Mouse (Mus musculus) megakaryocyte, adult 5-6 weeks (primary cell): ENCODE measurements around the gene Nav2. TPM values are rescaled to one million over a fixed set of nuclear protein-coding genes. Genes with fewer than 3 reads are reported as not detected.

Experiments
- ATAC-seq: 2 replicates; pipeline ENCODE4 v1.8.0; 2016; ENCODE audit warnings: mild to moderate bottlenecking, inconsistent platforms; ENCODE audit not compliant: poor library complexity, severe bottlenecking
- total RNA-seq, 2 experiments: library from RNA; stranded (forward) in 1 of 2; stranded (reverse) in 1 of 2; fragments of 153-499, 151-499 nt in 1 of 2; fragments of 221-1000, 200-1000 nt in 1 of 2; gene quantifications; 2 replicates each; pipeline versions ENCODE4 v1.2.3 to v1.2.4; 2015 to 2017

Nav2 gene
- total RNA-seq, 2 experiments from 2014 or later, result 4.6 to 10.5 TPM

DNA sequence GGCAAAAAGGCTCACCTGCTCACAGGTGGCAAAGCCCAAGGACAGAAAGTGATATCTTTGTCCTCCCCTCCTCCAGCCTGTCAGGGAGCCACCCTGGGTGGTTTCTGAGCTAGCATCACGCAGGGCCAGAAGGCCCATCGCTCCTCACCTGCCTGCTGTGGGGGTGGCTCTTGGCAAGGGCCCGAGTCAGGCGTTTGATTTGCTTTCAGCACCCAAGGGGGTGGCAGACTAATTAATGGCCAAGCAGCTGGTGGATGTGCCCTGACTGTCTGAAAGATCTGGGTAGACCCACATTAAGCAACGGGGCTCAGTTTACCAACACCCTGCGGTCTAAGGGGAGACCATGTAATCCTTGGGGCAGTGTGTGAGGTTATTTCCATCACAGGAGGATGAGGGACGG lies 235.4 kb downstream of the Nav2 start:
- ATAC-seq, result no peak

DNA sequence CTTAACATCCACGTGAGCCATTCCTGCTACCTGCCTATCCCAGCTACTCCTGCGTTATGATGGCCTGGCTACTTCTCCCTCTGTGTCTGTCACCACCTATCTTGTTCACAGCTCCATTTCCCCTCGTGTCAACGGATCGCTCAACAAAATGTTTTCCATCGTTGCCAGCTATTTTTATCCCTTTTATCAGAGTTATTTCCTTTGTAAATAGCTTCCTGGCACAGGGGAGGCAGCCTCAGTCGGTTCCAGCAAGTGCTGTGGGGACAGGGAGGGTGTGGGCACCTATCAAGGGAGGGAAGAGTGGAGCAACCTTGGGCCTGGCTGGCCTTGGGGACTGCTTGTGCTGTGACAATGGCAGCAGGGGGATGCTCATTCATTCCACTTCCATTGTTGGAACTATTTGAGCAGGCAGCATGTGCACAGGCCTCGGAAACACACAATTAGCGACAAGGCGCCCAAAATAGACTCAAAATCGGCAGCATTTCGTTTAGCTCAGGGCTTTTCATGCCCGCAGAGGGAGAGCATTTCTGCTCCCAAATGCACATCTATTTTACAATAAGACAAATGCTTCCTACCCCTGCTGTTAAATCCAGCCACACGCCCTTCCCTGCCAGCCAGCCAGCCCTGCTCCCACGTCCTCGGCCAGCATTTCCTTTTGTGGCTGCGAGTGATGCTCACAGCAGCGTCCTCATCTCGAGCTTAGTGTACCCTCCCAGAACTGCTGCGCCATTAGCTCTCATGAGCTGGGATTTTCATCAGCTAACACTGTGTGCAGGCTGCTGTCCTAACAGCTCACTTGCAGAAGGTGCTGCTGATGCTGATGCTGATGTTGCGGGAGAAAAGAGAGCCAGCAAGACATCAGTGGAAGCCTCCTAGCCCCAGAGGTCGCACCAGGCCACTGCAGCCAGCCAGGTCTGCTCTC lies 237.5 kb downstream of the Nav2 start:
- no peak for ATAC-seq

DNA sequence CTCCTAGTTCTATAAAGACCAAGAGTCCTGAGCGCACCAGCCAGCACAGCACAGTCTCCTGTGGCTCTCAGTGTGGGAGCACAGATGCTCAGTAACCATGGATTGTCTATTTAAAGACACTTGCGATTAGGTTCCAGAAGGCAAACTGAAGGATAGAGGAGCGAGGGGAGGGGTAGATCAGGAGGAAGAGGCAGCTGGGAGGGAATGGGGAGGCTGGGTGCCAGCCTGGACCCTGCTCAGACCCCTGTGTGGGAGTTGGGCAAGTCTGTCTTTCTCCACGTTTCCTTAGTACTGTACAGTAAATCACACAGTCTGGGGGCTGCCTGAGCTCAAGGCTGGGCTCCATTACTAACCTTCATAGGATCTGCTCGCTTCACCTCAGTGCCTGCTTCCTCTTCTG lies 243.8 kb downstream of the Nav2 start:
- ATAC-seq, result no peak

DNA sequence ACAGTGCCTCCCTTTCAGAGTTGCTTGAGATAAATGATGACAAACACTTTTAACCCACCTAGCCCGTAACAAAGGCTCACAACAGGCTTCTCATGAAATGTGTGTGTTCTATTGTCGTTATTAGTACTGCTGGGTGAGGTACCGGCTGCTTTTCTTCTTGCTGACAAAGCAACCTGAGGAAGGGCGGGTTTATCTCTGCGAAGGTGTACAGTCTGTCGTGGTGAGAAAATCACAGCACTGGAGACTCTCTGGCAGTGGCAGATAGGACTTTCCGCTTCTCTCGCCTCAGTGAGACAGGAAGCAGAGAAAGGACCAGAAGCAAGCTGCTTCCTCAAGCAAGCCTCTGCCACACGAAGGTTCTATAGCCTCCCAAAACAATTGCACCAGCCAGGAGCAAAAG lies 244.2 kb downstream of the Nav2 start:
- no peak for ATAC-seq

DNA sequence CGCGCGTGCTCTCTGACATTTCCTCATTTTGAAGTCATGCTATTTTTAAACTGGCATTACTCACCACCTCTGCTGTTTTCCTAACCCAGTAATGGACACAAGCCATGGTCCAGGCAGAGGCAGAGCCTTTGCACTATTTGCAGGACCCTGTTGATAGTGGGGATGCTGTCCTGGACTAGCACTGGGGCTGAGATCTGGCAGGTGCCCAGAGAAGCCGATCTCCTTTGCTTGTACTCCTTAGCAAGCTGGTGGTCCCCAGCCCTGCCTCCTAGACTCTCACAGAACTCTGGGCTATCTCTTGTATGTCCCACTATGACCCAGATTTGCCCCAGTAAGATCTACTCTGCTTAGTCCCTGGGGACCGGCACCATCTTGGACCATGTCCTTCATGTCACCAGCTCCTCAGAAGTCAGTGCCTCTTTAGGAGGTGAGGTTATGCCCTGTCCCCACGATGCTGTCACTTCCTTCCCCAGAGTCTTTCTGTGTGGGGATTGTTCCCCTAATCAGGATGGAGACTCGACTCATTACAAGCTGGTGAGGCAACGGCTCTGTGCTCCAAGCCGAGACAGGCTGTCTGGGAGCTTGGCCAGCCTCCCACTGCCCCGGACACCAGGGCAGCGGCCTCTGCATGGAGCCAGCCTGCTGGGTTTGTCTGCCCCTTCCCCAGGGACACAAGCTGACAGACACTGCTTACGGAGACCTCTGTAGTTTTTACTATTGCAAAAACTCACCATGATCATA lies 250.3 kb downstream of the Nav2 start:
- peak; percentile 45; the same call in 1 of the 2 replicates for ATAC-seq

DNA sequence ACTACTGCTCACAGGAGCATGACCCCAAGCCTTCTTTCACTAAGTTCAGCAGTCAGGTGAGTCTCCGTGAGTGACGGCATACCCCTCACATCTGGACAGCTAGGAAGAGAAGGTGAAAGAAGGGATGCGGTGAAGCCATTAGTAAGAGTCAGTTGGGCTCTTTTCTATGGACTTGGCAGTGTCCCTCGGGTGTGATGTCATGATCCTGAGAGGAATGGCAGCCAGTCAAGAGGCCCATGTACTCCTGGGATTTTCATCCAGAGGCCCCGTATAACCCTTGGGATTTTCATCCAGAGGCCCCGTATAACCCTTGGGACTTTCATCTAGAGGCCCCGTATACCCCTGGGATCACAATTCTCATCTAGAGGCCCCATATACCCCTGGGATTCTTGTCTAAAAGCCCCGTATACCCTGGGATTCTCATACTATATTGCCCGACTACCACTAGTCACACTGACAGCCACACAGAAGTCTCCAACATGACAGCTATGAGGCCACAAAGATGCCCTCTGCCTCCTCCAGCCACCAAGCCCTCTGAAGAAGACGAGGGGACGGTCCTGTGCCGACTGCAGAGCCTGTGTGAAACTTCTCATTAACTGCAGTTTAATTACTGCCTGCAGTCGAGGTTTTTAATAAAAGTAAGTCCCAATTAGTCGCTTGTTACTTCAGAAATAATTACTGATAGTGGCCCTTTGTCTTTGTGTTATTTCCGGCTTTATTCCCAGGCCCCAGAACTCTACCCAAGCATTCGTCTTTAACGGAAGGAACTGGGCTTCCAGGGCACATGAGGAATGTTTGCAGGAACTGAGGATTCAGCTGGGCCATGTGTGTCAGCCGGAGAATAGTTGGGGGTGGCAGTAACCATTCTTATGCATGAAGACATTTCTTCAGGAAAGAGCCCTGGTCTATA lies 251.4 kb downstream of the Nav2 start:
- no peak for ATAC-seq

DNA sequence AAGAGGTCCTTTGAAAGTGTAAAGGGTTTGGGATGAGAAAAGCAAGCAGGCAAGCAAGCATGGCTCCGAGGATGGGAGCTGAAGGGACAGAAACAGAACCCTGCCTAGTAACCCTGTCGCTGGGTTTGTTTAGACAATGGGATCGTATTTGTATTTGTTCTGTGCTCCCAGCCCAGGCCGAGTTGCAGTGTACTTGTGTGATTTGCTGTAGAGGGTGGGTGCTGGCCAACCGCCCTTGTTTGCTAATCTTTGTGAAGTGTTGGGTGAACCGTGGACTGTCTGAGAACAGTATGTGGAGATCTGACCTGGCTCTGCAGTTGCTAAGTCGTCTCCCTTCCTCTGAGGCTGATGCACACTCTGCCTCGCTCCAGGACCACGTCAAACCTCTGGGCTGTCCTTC lies 253.6 kb downstream of the Nav2 start:
- ATAC-seq, result no peak

DNA sequence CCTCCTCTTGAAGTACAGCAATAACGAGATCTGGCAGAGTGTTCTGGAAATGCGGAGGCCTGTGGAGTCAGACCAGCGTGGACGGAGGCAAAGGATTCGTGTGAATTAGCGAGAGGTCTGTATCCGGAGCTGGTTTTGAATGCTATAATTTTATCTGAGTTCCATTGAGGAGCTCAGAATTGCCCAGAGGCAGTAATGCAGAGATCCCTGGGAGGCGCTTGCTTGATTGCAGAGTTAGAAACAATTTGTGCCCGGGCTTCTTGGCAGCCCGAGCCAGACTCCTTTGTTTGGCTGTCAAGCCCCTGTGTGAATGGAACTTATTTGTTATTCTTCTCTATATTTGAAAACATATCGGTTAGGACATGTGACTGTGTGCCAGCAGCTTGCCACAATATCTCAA lies 255.3 kb downstream of the Nav2 start:
- no peak for ATAC-seq

DNA sequence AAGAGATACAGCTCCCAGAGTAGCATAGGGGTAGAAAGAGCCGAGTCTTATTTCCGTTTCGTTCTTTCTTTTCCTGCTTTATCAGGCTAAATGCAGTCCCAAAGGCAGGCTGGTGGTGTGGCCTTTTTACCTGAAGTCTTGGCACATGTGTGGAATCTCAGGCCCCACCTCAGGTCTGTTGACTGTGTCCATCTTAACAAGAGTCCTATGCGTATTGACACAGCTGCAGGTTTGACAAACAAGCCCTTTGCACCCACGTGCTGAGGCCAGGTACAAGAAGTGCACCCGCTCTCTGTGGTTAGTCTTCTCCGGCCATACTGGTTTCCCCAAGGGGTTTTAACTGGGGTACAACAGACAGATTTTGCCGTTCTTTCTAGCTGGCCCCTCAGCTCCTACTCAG lies 256.4 kb downstream of the Nav2 start:
- no peak for ATAC-seq

DNA sequence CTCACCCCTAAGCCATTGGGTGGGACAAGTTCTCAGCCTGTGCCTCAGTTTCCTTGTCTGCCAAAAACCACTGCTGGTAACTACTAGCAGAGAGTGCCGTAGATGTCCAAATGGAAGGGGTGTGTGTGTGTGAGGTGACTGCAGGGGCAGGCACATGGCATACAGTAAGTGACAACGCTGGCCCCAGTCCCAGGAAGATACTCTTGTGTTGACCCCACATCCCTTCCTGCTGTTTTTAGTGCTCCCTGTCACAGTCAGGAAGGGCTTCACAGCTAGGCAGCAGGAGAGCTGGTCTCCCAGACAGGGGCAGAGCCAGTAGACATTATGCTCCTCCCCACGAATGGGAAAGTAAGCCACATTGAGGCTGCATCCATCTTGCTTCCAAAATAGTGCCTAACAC lies 264.4 kb downstream of the Nav2 start:
- ATAC-seq, result no peak

DNA sequence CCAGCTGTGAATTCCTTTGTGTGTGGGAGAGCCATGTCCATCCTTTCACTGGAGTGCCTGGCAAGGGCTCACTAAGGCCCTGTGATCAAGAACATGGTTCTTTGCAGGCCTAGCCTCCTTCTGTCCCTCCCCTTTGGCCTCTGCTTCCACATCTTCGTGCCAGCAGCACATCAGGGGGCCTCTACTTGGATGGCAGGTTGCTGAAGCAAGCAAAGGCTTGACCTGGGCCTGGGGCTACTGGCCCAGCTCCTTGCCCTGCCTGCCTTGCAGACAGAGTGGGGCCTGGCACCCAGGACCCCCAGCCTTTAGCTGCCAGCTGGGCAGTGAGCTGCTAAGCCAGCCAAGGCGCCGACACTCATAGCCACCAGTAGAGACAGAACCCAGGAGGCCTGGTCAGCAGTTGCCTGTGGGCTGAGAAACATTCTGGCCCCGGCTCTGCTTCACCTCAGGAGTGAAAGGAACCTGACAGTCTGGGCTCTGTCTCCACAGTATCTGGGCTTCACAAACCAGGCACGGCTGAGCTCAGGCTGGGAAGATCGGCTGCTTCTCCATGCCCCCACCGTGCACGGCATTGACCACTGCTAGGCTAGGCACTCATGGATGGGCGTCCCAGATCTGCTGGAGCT lies 267.4 kb downstream of the Nav2 start:
- no peak for ATAC-seq

DNA sequence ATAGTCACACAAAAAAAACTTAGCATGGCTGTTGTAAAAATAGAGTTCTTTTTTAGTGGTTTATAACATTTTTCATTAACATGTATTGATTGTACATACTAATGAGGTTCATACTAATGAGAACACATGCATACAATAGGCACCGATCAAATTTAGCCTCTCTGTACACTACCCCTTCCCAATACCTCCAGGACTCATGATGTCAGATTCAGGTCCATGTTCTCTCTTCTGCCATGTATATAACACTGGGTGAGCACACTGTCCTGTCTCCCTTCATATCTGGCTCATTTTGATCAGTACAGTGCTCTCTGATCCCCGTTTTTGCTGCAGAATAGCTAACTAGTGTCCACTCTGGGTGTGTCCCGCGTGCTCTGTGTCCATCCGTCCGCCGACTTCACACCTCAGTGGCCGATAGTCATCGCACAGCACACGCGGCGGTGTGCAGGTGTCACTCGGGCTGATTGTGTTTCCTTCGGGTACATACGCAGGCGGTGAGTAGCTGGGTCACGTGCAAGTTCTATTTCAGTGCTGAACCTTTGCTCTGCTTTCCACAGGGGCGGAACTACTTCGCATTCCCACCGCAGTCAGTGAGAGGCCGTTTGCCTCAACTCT lies 268.2 kb downstream of the Nav2 start:
- ATAC-seq, result no peak

DNA sequence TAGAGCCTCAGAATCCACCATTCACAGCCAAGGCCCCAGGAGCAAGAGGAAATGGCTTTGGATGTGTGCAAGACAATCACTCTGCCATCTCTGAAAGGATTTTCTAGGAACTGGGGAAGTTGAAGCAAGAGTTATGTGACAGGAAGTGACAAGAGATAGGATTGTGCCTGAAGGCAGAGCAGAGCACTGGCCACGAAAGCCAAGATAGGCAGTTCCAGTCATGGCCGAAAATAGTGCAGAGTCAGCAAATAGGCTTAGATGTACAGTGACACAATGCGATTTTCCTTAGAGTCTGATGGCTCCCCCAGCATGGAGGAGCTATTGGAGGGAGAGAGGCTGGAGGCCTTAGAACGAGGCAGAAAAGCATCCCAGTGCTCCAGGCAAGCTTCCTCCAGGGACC lies 269.7 kb downstream of the Nav2 start:
- no peak for ATAC-seq

DNA sequence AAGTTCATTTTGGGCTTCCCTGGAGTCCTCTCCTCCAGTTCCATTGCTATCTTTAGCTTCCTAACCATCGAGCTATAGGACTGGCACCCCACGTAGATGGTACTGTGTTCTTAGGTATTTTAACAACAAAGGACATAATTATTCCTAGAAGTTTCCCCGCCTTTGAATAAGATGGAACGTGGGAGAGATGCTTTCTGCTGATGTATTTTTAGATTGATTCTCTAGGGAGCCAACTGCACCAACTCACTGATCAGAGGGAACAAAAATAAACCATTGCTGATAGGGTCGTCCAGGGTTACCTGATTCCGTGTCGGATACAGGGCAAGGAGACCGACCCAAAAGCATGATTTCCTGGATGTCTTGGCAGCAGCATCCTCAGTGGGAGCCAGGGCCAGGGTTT lies 272.5 kb downstream of the Nav2 start:
- no peak for ATAC-seq

DNA sequence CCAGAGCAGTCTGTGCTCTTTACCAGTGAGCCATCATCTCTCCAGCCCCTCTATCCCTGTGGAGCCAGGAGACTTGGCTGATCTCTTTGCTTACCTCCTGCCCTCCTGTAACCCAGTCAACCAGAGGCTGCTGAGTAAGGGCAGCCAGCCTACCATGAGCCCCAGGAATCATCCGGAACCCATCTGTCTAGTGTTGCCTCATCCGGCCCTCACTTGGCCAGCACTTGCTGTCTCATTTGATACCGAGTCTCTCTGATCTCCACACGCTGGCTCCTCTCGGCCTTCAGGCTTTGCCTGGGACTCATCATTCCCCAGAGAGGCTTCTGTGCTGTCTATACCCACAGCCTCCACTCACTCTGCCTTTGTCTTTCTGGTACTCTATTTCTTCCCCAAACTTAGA lies 273.9 kb downstream of the Nav2 start:
- ATAC-seq, result no peak

DNA sequence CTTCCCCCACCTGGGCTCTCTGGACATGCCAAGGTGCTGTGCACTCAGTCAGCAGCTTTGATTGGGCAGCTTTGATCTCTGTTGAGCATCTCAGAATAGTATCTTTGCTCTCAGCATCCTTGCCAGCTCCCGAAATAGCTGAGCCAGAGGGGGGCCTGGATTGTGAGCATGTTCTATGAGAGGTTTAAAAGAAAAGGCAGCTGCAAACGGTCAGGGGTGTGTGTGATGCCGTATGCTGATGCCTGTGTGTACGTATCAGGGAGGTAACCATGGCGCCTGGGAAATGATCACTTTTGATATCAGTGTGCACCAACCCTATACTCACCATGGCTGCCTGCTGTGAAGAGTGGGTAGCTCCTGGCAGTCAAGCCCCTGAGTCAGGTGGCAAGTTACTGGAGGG lies 275.2 kb downstream of the Nav2 start:
- no peak for ATAC-seq

DNA sequence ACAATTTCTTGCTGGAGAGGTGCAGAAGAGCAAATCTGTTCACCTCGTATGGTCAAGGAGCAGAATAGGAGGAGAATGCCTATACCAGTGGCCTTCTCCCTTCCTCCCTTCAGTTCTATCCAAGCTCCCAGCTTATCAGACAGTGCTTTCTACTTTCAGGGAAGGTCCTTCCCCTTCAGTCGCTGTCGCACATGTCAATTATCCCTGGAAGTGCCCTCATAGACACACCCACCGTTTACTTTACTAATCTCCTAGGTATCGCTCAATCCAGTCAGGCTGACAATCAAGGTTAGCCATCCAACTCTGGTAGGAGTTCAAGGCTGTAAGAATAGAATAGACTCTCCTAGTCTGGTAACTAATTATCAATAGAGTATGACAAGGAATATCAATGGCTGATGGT lies 277.5 kb downstream of the Nav2 start:
- no peak for ATAC-seq

DNA sequence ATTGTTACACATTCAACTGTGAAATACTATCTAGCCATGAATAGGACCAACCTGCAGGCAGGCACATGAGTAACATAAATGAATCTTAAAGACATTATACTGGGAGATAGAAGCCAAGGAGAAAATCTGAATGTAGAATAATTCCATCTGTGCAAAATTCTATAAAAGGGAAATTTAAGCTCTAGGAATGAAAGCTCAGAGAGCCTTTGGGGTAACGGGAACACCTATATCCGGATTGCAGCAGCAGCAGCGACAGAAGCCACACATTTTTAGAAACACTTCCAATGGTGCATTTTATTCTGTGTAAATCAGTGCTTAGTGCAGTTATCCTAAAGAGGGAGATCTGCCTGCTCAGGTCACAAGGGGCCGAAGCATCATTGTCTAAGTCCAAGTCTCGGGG lies 280.8 kb downstream of the Nav2 start:
- ATAC-seq, result no peak

DNA sequence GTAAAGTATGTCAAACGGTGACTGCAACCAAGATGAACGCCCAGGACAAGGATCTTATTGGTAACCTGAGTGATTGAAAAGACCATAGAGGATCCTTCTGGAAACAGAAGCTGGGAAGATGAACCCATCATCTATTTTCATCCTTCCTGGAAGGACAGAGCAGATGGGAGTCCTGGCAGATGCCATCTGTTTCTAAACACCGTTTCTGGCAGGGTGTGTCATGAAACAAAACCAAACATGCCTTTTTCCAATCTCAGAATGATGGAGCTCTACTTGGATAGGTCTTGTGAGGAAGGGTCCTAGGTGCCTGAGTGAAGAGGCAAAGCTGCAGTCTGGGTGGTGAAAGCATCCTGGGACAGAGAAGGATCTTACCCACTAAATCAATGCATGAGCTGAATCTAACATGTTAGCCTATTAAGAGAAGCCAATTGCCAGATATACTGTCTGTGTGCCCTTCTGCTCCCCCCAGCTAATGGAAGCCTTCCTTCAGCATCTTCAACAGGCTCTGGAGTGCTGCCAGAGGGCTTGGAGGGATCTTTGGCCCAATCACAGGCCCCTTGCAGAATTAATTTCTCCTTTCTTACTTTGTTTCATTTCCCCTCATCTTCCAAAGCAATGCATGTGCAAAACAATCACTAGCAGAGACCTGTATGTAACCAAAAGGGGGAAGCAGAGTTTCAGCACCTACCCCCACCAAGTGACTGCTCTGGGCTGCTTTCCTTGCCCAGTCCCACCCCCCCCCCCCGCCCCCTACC lies 281.9 kb downstream of the Nav2 start:
- 0 out of 2 replicates have a peak, but pooled peaks have one; percentile 33 for ATAC-seq
